ENCODE assay signal across 13 mouse cellular contexts in the genomic region with DNA sequence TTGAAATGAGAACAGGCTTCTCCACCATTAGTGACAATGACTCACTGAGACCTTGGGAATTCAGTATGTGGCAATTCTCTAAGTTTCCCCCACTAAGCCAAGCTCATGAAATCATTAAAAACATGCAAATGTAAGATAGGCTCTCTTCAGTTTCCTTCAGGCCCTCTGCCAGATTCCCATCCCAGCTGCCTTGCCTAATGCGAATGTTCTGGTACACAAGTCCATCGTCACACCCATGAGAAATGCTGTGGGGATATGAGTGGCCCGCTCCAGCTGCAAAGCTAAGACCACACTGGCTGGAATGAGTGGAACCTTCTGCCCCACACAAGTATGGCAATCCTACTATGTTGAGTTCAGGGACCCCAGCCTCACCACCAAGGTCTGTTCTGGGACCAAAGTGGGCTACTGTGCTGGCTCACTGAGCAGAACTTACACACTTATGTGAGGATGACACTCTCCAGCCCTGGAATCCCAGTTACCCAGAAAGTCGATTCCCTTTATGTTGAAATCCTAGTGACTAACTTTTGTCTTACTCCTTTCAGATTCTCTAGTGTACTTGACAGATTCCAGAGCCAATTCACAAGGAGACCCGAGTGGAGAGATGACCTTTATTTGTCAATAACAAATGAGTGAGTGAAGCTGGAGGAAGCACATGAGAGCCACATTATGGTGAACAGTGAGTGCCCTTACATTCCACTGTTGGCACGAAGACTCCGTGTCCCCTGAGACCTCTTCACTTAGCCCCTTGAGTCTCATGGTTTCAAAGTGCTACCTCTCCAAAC. TPM values are rescaled to one million over a fixed set of nuclear protein-coding genes. Genes with fewer than 3 reads are reported as not detected.
DNase-seq lines count a peak whose midpoint lies in the region; ATAC-seq lines count a peak whose summit lies in the region.
"Had no signal": no experiment of that assay in that cellular context is flagged by ENCODE, and none has a peak within 500 bp of the region (broad histone marks: within the 10 kb centered on the region; RNA-seq: fewer than 3 reads in every experiment).

No protein-coding gene starts in this region.

- DNase-seq in urinary bladder, postnatal 14 days (ENCODE audit: low spot score): peak; percentile 54
- DNase-seq in urinary bladder, postnatal 4 days (ENCODE audit: low spot score in 2 of 2): no peak
- peak; percentile 67 for DNase-seq in heart, postnatal 14 days
- no peak for DNase-seq in left cerebral cortex, adult 9 months (ENCODE audit: low spot score in 2 of 2)
- no peak for DNase-seq in spleen, postnatal 4 days (ENCODE audit: low spot score in 2 of 2)
- DNase-seq: liver; thymus, postnatal 4 days had no signal

- H3K4me3 ChIP-seq in embryonic facial prominence, embryonic 15.5 days (replicated peaks): no peak overlapping the region
- H3K4me3 ChIP-seq: neural tube, embryonic 15.5 days had no signal

- no peaks in the 10 kb centered on the region for H3K9me3 ChIP-seq in embryonic facial prominence, embryonic 15.5 days (replicated peaks)
- H3K9me3 ChIP-seq: neural tube, embryonic 15.5 days had no signal

- no peaks in the 10 kb centered on the region for H3K27me3 ChIP-seq in embryonic facial prominence, embryonic 15.5 days
- H3K27me3 ChIP-seq: CH12.LX; neural tube, embryonic 15.5 days had no signal

- H3K4me1 ChIP-seq in embryonic facial prominence, embryonic 15.5 days: peaks cover 17% of the 10 kb centered on the region

- no peak overlapping the region for H3K9ac ChIP-seq in embryonic facial prominence, embryonic 15.5 days
- H3K9ac ChIP-seq: neural tube, embryonic 15.5 days had no signal

- peak overlapping the region; percentile 61 for H3K27ac ChIP-seq in embryonic facial prominence, embryonic 15.5 days (replicated peaks)
- H3K27ac ChIP-seq: neural tube, embryonic 15.5 days had no signal

- intact Hi-C loops in heart, postnatal 14 days (cut with DNase I): no loop called here

- 59% methylated on average over 7 of the region's 7 CpGs for WGBS in embryonic facial prominence, embryonic 15.5 days

- peaks cover 4% of the 10 kb centered on the region; the same call in 1 of the 2 replicates for H3K36me3 ChIP-seq in embryonic facial prominence, embryonic 15.5 days
- H3K36me3 ChIP-seq: neural tube, embryonic 15.5 days had no signal

- no peak overlapping the region for H3K4me2 ChIP-seq in embryonic facial prominence, embryonic 15.5 days (replicated peaks)
- H3K4me2 ChIP-seq: neural tube, embryonic 15.5 days had no signal

- ATAC-seq in embryonic facial prominence, embryonic 15.5 days (ENCODE audit: insufficient number of reproducible peaks, low FRiP score, low TSS enrichment, low read depth): no peak
- ATAC-seq in erythroblast, adult 5-6 weeks (replicated peaks; ENCODE audit: low FRiP score, poor library complexity, severe bottlenecking): no peak
- ATAC-seq: hindbrain, embryonic 16.5 days had no signal

RNA-seq across cellular contexts. Expression of gene Phf7, which starts 13.8 kb away (rescaled TPM):
- 10.1 and 12.1 TPM in 2 replicates for polyA plus RNA-seq in embryonic facial prominence, embryonic 15.5 days (2015; fragmentation: Nextera tagmentation; extraction: Ambion mirVana)
- total RNA-seq in heart, postnatal 14 days (2021): 1 to 10 TPM; 4.3 to 4.6 TPM
- total RNA-seq in erythroblast, adult 5-6 weeks (2015; ENCODE audit: low replicate concordance): 4.8 and 11.5 TPM in 2 replicates
- total RNA-seq in erythroblast, adult 5-6 weeks (2017; ENCODE audit: low replicate concordance): 2.5 and 4.8 TPM in 2 replicates

RNA-seq across cellular contexts. Expression of gene Bap1, which starts 14.0 kb away (rescaled TPM):
- polyA plus RNA-seq in embryonic facial prominence, embryonic 15.5 days (2015; fragmentation: Nextera tagmentation; extraction: Ambion mirVana): 74.6 and 76.9 TPM in 2 replicates
- total RNA-seq in heart, postnatal 14 days (2021): 10 to 100 TPM; 47.3 to 47.5 TPM
- total RNA-seq in erythroblast, adult 5-6 weeks (2015; ENCODE audit: low replicate concordance): 4.0 and 11.1 TPM in 2 replicates
- total RNA-seq in erythroblast, adult 5-6 weeks (2017; ENCODE audit: low replicate concordance): 22.9 and 32.1 TPM in 2 replicates

RNA-seq across cellular contexts. Expression of gene Sema3g, which starts 19.6 kb away (rescaled TPM):
- polyA plus RNA-seq in embryonic facial prominence, embryonic 15.5 days (2015; fragmentation: Nextera tagmentation; extraction: Ambion mirVana): 1.3 and 1.8 TPM in 2 replicates
- total RNA-seq in heart, postnatal 14 days (2021): 10 to 100 TPM; 17.4 to 22.2 TPM
- total RNA-seq in erythroblast, adult 5-6 weeks (2015; ENCODE audit: low replicate concordance): not detected in 2 replicates
- not detected in 2 replicates for total RNA-seq in erythroblast, adult 5-6 weeks (2017; ENCODE audit: low replicate concordance)
- total RNA-seq: granulocyte monocyte progenitor cell, adult 5-6 weeks had no signal

RNA-seq across cellular contexts. Expression of gene Nisch, which starts 20.5 kb away (rescaled TPM):
- 394 and 407 TPM in 2 replicates for polyA plus RNA-seq in embryonic facial prominence, embryonic 15.5 days (2015; fragmentation: Nextera tagmentation; extraction: Ambion mirVana)
- 100 to 1,000 TPM; 185 to 197 TPM for total RNA-seq in heart, postnatal 14 days (2021)
- 30.2 and 34.1 TPM in 2 replicates for total RNA-seq in erythroblast, adult 5-6 weeks (2015; ENCODE audit: low replicate concordance)
- total RNA-seq in erythroblast, adult 5-6 weeks (2017; ENCODE audit: low replicate concordance): 19.5 and 21.8 TPM in 2 replicates

RNA-seq across cellular contexts. Expression of gene Tnnc1, which starts 29.2 kb away (rescaled TPM):
- 267 and 372 TPM in 2 replicates for polyA plus RNA-seq in embryonic facial prominence, embryonic 15.5 days (2015; fragmentation: Nextera tagmentation; extraction: Ambion mirVana)
- 1,000 to 10,000 TPM; 4,401 to 4,949 TPM for total RNA-seq in heart, postnatal 14 days (2021)
- not detected in 2 replicates for total RNA-seq in erythroblast, adult 5-6 weeks (2015; ENCODE audit: low replicate concordance)
- not detected in 2 replicates for total RNA-seq in erythroblast, adult 5-6 weeks (2017; ENCODE audit: low replicate concordance)

Comparison
In these comparisons a context has a peak if more than half of its experiments do, and no peak if none do; other contexts are left out.
1. DNase-seq: peak in urinary bladder, postnatal 14 days (single experiment) and heart, postnatal 14 days (2 of 2); none in urinary bladder, postnatal 4 days (0 of 2), left cerebral cortex, adult 9 months (0 of 2) and spleen, postnatal 4 days (0 of 2).
2. RNA of gene Sema3g, which starts 19.6 kb away (total RNA-seq): 17.4 to 22.2 TPM in heart, postnatal 14 days; not detected in erythroblast, adult 5-6 weeks; every median in the first group is over 10 times any median in the second.